ENCODE assay signal across 8 mouse cellular contexts in genomic region chr2:77061871-77062270, GRCm38 (mm10).
DNase-seq lines count a peak whose midpoint lies in the region; ATAC-seq and TF ChIP-seq lines count a peak whose summit lies in the region.

No protein-coding gene starts in this region.

- H3K36me3 ChIP-seq in midbrain, postnatal 0 days (ENCODE audit: insufficient read depth, low read length) = no peaks in the 10 kb centered on the region

- peak; percentile 50 for DNase-seq in adrenal gland, postnatal 10 days
- DNase-seq in adrenal gland, postnatal 4 days (ENCODE audit: low spot score in 2 of 2) = no peak
- DNase-seq in left cerebral cortex, adult 18-20 months (ENCODE audit: low spot score in 2 of 2) = peak; percentile 18 to 47
- no peak for DNase-seq in left cerebral cortex, adult 8-10 months (ENCODE audit: low spot score in 2 of 2)
- peak; percentile 85 for DNase-seq in brain, adult 2 months (ENCODE audit: low read depth, low spot score)
- DNase-seq in kidney, postnatal 36 days = peak; percentile 39 to 44
- DNase-seq in midbrain, postnatal 0 days (ENCODE audit: low spot score) = peak; percentile 89

- no peak overlapping the region for H3K9ac ChIP-seq in midbrain, postnatal 0 days (replicated peaks; ENCODE audit: low read length, poor library complexity, severe bottlenecking)

- H3K4me2 ChIP-seq in midbrain, postnatal 0 days (ENCODE audit: low read depth, low read length, poor library complexity, severe bottlenecking) = no peak overlapping the region

- 29% methylated on average over 3 of the region's 3 CpGs for WGBS in midbrain, postnatal 0 days

- ATAC-seq in midbrain, postnatal 0 days (ENCODE audit: low FRiP score) = 0 out of 2 replicates have a peak, but pooled peaks have one; percentile 48
- ATAC-seq in monocyte, adult 5-6 weeks (replicated peaks; ENCODE audit: insufficient number of reproducible peaks, low FRiP score, low TSS enrichment, poor library complexity, severe bottlenecking) = no peak

- no peaks in the 10 kb centered on the region for H3K9me3 ChIP-seq in midbrain, postnatal 0 days (ENCODE audit: low read length)

- H3K27me3 ChIP-seq in midbrain, postnatal 0 days (ENCODE audit: insufficient read depth, low read length) = no peaks in the 10 kb centered on the region

- no peak overlapping the region for H3K27ac ChIP-seq in midbrain, postnatal 0 days (ENCODE audit: low read depth, low read length)

- H3K4me1 ChIP-seq in midbrain, postnatal 0 days (ENCODE audit: insufficient read depth, low read length) = no peaks in the 10 kb centered on the region

- TF ChIP-seq CTCF in midbrain, postnatal 0 days (IDR thresholded peaks at IDR 0.05) = peak; percentile 89

- H3K4me3 ChIP-seq in midbrain, postnatal 0 days (ENCODE audit: low read depth, low read length) = no peak overlapping the region

Comparison
In these comparisons a context has a peak if more than half of its experiments do, and no peak if none do; other contexts are left out.
1. DNase-seq: peak in adrenal gland, postnatal 10 days (single experiment), left cerebral cortex, adult 18-20 months (2 of 2), brain, adult 2 months (single experiment), kidney, postnatal 36 days (2 of 2) and midbrain, postnatal 0 days (single experiment); none in adrenal gland, postnatal 4 days (0 of 2) and left cerebral cortex, adult 8-10 months (0 of 2).